Mouse (Mus musculus) heart, embryonic 16.5 days (tissue): ENCODE measurements around the gene Camkv. TPM values are rescaled to one million over a fixed set of nuclear protein-coding genes. Genes with fewer than 3 reads are reported as not detected.

Experiments
- ATAC-seq: fragments of 200-750 bp; cut with Nextera tagmentation; replicated peaks from 2 replicates; pipeline ENCODE4 v1.8.0; 2017; ENCODE audit warnings: moderate number of reproducible peaks; ENCODE audit not compliant: insufficient read depth, low FRiP score; ENCODE audit errors: extremely low read depth
- H3K27ac ChIP-seq: fragments of 300-500 bp; sonication (generic); 2 replicates; pipeline ENCODE4 v1.5.1; 2014; ENCODE audit warnings: mild to moderate bottlenecking, low read length, control low read depth, moderate library complexity
- H3K27me3 ChIP-seq: fragments of 300-500 bp; sonication (generic); 2 replicates; pipeline ENCODE4 v1.6.1; 2014; ENCODE audit warnings: low read length, mixed read lengths; ENCODE audit not compliant: control insufficient read depth, insufficient read depth
- H3K36me3 ChIP-seq: fragments of 300-500 bp; sonication (generic); 2 replicates; pipeline ENCODE4 v1.6.1; 2014; ENCODE audit not compliant: control insufficient read depth, insufficient read depth
- H3K4me1 ChIP-seq: fragments of 300-500 bp; sonication (generic); 2 replicates; pipeline ENCODE4 v1.6.1; 2014; ENCODE audit warnings: low read length, mixed read lengths; ENCODE audit not compliant: control insufficient read depth, insufficient read depth
- H3K4me2 ChIP-seq: fragments of 300-500 bp; sonication (generic); 2 replicates; pipeline ENCODE4 v1.6.1; 2014; ENCODE audit warnings: low read depth, mild to moderate bottlenecking, control low read depth, low read length
- H3K4me3 ChIP-seq: fragments of 300-500 bp; sonication (generic); 2 replicates; pipeline ENCODE4 v1.5.1; 2014; ENCODE audit warnings: mild to moderate bottlenecking, control low read depth, low read length
- H3K9ac ChIP-seq: fragments of 300-500 bp; sonication (generic); 2 replicates; pipeline ENCODE4 v1.6.1; 2014; ENCODE audit warnings: low read length, control low read depth
- H3K9me3 ChIP-seq: fragments of 300-500 bp; sonication (generic); replicated peaks from 2 replicates; pipeline ENCODE4 v1.6.1; 2016; ENCODE audit warnings: low read length; ENCODE audit not compliant: control insufficient read depth
- WGBS: fragments of 180-500 bp; shearing (Covaris S2); extraction: QIAGEN DNeasy Blood & Tissue Kit; methylation state at CpG from one replicate; pipeline ENCODE4 v1.1.7; 2014; 5-methylcytosine and 5-hydroxymethylcytosine counted together
- polyA plus RNA-seq: library from polyadenylated mRNA; unstranded; fragments of >200 nt; fragmentation: Nextera tagmentation; extraction: Ambion mirVana; gene quantifications from 2 replicates; pipeline ENCODE4 v1.2.1, GENCODE M21; 2015

Camkv gene
- polyA plus RNA-seq, 1 experiment from 2014 or later, result 2.3 TPM

DNA sequence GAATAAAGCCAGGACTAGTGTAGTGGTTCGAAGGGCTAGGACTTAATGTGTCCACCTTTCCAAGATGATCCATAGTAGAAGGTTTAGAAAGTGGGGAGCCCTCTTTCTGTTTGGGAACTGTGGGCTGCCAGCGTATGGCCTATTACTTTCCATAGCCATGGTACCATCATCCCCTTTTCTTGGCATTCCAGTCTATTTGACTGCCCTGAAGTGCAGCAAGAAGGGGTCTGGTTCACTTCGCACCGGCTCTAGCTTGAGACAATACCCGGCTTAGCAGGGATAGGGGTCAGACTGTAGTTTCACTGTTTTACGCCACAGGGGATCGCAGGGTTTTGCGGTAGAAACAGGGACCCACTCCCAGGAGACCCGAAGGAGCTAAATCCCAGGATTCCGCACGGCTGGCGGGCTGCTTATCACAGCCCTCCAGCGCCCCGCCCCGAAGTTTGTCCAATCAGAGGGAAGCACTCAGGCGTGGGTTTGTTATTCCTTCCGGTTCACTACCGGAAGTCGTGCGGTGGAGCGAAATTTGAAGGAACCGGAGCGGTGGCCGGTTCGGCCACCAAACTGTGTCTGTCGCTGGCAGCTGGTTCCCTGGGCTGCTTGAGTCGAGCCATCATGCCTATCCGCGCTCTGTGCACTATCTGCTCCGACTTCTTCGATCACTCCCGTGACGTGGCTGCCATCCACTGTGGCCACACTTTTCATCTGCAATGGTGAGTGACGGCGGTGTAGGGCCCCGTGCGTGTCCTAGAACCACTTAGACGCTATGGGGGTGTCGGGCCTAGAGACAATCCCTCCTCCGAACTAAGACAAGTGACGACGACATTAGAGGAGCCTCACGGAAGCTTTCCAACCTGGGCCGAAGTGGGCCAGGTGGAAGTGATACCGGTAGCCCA is 15.2 kb downstream of the Camkv start:
- Histone ChIP-seq H3K4me1 (peaks cover 13% of the 10 kb centered on the region), H3K27ac (peak overlapping the region; percentile 70), H3K9me3 (no peaks in the 10 kb centered on the region), H3K4me3 (peak overlapping the region; percentile 83), H3K4me2 (peak overlapping the region; percentile 78), H3K9ac (peak overlapping the region; percentile 81), H3K27me3 (no peaks in the 10 kb centered on the region), H3K36me3 (no peaks in the 10 kb centered on the region)
- WGBS, result 15% methylated on average over 45 of the region's 45 CpGs
- ATAC-seq, result peak; percentile 93

DNA sequence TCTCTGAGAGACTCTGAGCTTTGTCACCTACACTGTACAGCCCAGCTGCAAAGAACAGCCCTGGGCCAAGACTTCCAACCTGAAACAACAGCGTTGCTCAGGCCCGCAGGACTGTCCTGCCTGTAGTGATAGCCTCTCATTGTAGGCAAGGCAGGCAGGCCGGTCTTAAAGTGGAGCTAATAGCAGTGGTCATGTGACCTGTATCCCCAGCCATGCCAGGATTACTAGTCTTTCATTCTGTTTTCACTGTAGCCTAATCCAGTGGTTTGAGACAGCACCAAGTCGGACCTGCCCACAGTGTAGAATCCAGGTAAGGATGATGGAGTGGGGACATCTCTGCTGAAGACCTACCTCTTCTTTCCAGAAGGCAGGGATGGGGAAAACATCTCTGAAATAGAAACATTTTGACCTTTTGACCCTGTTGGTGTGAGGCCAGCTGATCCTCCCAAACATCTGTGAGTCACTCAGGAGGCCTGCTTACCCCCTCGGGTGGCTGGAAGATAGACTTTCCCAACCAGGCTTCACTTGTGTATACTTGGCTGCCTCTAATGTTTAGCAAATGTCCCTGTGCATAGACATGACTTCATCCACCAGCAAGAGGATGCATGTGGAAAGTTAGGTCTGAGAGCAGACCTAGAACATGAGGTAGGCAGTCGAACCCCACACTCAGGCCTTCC is 20.3 kb downstream of the Camkv start:
- peaks cover 15% of the 10 kb centered on the region; the same call in 1 of the 2 replicates for H3K36me3 ChIP-seq
- H3K4me3 ChIP-seq, result no peak overlapping the region
- H3K4me2 ChIP-seq, result no peak overlapping the region
- peaks cover 10% of the 10 kb centered on the region for H3K4me1 ChIP-seq
- no peak overlapping the region for H3K27ac ChIP-seq
- no peak overlapping the region for H3K9ac ChIP-seq
- no peaks in the 10 kb centered on the region for H3K27me3 ChIP-seq
- no peak for ATAC-seq
- no peaks in the 10 kb centered on the region for H3K9me3 ChIP-seq
- 68% methylated on average over 6 of the region's 6 CpGs for WGBS

DNA sequence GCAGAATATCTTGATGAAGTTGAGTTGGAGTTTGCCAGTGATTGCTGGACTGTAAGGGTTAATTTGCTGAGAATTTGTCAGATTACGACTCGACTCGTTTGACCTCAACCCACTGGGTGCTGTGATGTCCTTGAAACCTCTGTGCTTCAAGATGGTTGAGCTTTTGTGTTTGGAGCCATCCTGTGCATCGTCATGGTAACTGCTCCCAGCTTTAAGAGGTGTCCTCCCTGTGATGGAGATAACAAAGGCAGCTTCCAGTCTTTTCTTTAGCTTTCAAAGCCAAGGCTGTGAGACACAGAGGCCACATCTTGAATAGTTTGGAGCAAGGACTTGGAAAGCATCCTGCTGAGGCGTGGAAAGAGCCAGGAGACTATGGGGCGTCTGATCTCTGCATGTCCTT is 21.7 kb downstream of the Camkv start:
- no peak overlapping the region for H3K4me3 ChIP-seq
- no peaks in the 10 kb centered on the region for H3K27me3 ChIP-seq
- H3K9me3 ChIP-seq, result no peaks in the 10 kb centered on the region
- no peaks in the 10 kb centered on the region for H3K4me1 ChIP-seq
- H3K36me3 ChIP-seq, result peaks cover 15% of the 10 kb centered on the region; the same call in 1 of the 2 replicates
- H3K27ac ChIP-seq, result no peak overlapping the region
- H3K9ac ChIP-seq, result no peak overlapping the region
- no peak overlapping the region for H3K4me2 ChIP-seq
- WGBS, result 59% methylated on average over 6 of the region's 6 CpGs
- ATAC-seq, result no peak

DNA sequence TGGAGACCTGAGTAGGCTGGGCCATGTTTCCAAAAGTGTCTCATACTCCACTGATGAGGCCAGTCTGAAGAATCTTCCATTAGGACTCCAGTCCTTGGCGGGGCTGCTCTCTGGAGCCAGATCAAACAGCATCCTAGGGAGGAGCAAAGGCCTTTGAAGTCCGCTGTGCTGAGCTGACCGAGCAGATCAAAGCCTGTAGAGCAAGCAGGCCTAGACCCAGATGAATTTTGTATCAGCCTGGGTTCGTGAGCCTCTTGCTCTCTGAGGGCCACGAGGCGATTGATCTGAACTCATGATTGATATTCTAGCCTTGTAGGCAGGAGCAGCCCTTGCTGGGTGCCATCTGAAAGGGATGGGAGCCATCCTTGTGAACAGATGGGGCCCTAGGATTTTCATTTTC is 24.4 kb downstream of the Camkv start:
- no peak for ATAC-seq
- Histone ChIP-seq H3K4me2 (no peak overlapping the region), H3K27ac (no peak overlapping the region), H3K27me3 (no peaks in the 10 kb centered on the region), H3K9ac (no peak overlapping the region), H3K4me3 (no peak overlapping the region), H3K36me3 (peaks cover 15% of the 10 kb centered on the region; the same call in 1 of the 2 replicates), H3K4me1 (no peaks in the 10 kb centered on the region), H3K9me3 (no peaks in the 10 kb centered on the region)
- WGBS, result 71% methylated on average over 6 of the region's 6 CpGs

DNA sequence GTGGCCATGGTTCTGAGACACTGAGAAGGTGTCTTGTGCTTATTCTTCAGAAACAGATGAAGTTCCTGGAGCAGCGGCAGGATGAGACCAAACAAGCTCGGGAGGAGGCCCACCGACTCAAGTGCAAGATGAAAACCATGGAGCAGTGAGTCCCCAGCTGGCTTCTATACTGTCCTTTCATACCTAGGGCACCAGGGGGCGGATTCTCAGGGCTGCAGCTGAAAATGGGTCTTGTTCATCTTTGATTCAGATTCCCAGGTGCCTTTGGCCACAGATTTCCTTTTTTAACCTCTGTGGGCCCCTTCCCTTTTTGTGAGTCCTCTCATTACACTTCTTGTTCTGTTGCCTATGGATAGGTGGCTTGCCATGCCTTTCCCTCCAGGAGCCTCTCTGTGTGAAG is 25.5 kb downstream of the Camkv start:
- Histone ChIP-seq H3K4me2 (no peak overlapping the region), H3K9ac (no peak overlapping the region), H3K27me3 (no peaks in the 10 kb centered on the region), H3K36me3 (peaks cover 15% of the 10 kb centered on the region; the same call in 1 of the 2 replicates), H3K9me3 (no peaks in the 10 kb centered on the region), H3K4me3 (no peak overlapping the region), H3K27ac (no peak overlapping the region), H3K4me1 (no peaks in the 10 kb centered on the region)
- no peak for ATAC-seq
- WGBS, result 71% methylated on average over 4 of the region's 4 CpGs

DNA sequence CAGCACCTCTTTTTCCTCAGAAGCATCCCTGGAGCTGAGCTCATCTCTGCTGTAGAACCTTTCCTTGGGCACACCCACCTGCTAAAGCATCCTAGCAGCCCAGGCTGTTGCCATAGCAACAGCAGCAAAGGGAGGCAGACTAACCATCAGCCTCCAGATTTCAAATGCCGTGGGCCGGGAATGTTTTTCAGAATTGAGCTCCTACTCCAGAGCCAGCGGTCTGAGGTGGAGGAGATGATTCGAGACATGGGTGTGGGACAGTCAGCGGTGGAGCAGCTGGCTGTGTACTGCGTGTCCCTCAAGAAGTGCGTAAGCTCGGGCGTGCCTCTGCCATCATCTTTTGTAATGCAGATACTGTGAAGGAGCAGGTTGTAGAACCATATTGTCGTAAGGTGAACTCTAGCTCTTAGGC is 25.9 kb downstream of the Camkv start:
- H3K27me3 ChIP-seq, result no peaks in the 10 kb centered on the region
- no peak overlapping the region for H3K4me2 ChIP-seq
- H3K9me3 ChIP-seq, result no peaks in the 10 kb centered on the region
- 83% methylated on average over 10 of the region's 10 CpGs for WGBS
- no peak overlapping the region for H3K9ac ChIP-seq
- peaks cover 15% of the 10 kb centered on the region; the same call in 1 of the 2 replicates for H3K36me3 ChIP-seq
- ATAC-seq, result no peak
- no peak overlapping the region for H3K27ac ChIP-seq
- H3K4me1 ChIP-seq, result no peaks in the 10 kb centered on the region
- no peak overlapping the region for H3K4me3 ChIP-seq

DNA sequence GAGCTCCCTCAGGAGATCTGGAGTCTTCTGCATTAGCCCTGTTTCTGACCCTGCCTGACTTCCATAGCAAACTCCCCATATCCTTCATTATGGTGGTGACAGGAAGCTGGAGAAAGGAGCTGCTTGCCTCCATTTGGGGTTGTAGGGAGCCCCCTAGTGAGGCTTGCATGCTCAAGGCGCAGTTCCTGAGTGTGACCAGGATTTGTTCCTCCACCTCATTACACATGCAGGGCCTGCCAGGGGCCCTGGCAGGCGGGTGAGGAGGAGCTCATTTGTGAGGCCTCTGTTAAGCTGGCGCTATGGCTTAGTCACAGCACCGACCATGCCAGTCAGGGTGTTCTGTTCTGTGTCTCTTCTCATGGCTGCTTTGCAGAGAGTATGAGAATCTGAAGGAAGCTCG is 26.4 kb downstream of the Camkv start:
- Histone ChIP-seq H3K9me3 (no peaks in the 10 kb centered on the region), H3K4me2 (no peak overlapping the region), H3K27ac (no peak overlapping the region), H3K9ac (no peak overlapping the region), H3K27me3 (no peaks in the 10 kb centered on the region), H3K4me3 (no peak overlapping the region), H3K4me1 (no peaks in the 10 kb centered on the region), H3K36me3 (peaks cover 14% of the 10 kb centered on the region; the same call in 1 of the 2 replicates)
- 51% methylated on average over 5 of the region's 5 CpGs for WGBS
- no peak for ATAC-seq

DNA sequence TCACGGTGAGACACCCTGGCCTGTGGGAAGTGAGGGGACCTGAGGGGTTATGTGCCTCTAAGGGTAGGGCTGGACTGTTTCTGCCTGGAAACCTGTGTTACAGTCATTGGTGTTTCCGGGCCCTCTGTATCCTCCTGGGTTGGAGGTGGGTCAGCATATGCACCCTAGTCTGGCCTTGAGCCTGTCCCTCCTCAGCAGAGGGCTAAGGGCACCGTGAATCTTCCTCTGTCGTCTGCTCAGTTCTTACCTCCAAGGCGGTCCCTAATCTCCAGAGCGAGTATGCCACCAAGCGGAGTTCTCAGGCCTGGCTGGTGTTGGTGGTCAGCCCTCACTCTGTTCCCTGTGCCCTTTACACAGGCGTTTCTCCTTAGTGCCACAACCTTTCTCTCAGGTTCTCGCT is 27.4 kb downstream of the Camkv start:
- WGBS, result 87% methylated on average over 9 of the region's 9 CpGs
- Histone ChIP-seq H3K9me3 (no peaks in the 10 kb centered on the region), H3K9ac (no peak overlapping the region), H3K4me2 (no peak overlapping the region), H3K27ac (no peak overlapping the region), H3K4me1 (no peaks in the 10 kb centered on the region), H3K36me3 (0 out of 2 replicates have a peak, but pooled peaks cover 7% of the 10 kb centered on the region), H3K4me3 (no peak overlapping the region), H3K27me3 (no peaks in the 10 kb centered on the region)
- no peak for ATAC-seq

DNA sequence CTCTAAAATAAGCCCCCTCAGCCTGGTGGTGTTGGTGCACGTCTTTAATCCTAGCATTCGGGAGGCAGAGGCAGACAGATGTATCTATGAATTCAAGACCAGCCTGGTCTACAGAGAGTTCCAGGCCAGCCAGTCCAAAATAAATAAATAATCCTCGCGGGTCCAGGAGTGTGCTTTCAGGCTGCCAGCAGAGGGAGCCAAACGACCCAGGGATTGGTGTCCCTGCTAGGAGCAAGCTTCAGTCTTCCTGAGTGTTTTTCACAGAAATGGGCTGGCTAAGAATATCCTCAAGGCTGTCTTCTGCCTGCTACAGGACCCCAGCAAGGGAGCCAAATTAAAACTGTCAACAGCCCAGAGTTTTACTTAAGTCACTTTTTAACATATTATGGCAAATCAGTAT is 28.2 kb downstream of the Camkv start:
- Histone ChIP-seq H3K27me3 (no peaks in the 10 kb centered on the region), H3K4me2 (no peak overlapping the region), H3K4me3 (no peak overlapping the region), H3K27ac (peak overlapping the region; percentile 56), H3K36me3 (0 out of 2 replicates have a peak, but pooled peaks cover 7% of the 10 kb centered on the region), H3K9me3 (no peaks in the 10 kb centered on the region), H3K9ac (no peak overlapping the region), H3K4me1 (no peaks in the 10 kb centered on the region)
- 11% methylated on average over 5 of the region's 5 CpGs for WGBS
- ATAC-seq, result peak; percentile 75
